Mouse (Mus musculus): ENCODE data around the gene Gsto2.

Gene Gsto2

GRCm38 (mm10) chr19:47890489-47891130 lies 25.3 kb downstream of the Gsto2 start:
- in situ Hi-C loops (cut with MboI, MseI) = no loop called here

- in situ Hi-C loops (cut with MboI, MseI) = no loop called here
Measured at GRCm38 (mm10) chr19:47891562-47892312, 26.4 kb downstream of the Gsto2 start.

- in situ Hi-C loops (cut with MboI, MseI) = no loop called here
Measured at GRCm38 (mm10) chr19:47893092-47893491, 27.8 kb downstream of the Gsto2 start.

- in situ Hi-C loops (cut with MboI, MseI) = no loop called here
Measured at GRCm38 (mm10) chr19:47898472-47899079, 33.2 kb downstream of the Gsto2 start.

GRCm38 (mm10) chr19:47900012-47900411 lies 34.7 kb downstream of the Gsto2 start:
- in situ Hi-C loops (cut with MboI, MseI) = no loop called here

- in situ Hi-C loops (cut with MboI, MseI) = no loop called here
Measured at GRCm38 (mm10) chr19:47900558-47900957, 35.2 kb downstream of the Gsto2 start.

GRCm38 (mm10) chr19:47902316-47903201 lies 37.2 kb downstream of the Gsto2 start:
- in situ Hi-C loops (cut with MboI, MseI) = no loop called here

GRCm38 (mm10) chr19:47903679-47904078 lies 38.3 kb downstream of the Gsto2 start:
- in situ Hi-C loops (cut with MboI, MseI) = no loop called here

- in situ Hi-C loops (cut with MboI, MseI) = no loop called here
Measured at GRCm38 (mm10) chr19:47905081-47905480, 39.7 kb downstream of the Gsto2 start.

- in situ Hi-C loops (cut with MboI, MseI) = no loop called here
Measured at GRCm38 (mm10) chr19:47905603-47906002, 40.3 kb downstream of the Gsto2 start.

GRCm38 (mm10) chr19:47907596-47907995 lies 42.3 kb downstream of the Gsto2 start:
- in situ Hi-C loops (cut with MboI, MseI) = no loop called here

GRCm38 (mm10) chr19:47908961-47909371 lies 43.6 kb downstream of the Gsto2 start:
- in situ Hi-C loops (cut with MboI, MseI) = no loop called here

- in situ Hi-C loops (cut with MboI, MseI) = no loop called here
Measured at GRCm38 (mm10) chr19:47909387-47910116, 44.2 kb downstream of the Gsto2 start.

- in situ Hi-C loops (cut with MboI, MseI) = no loop called here
Measured at GRCm38 (mm10) chr19:47910117-47910618, 44.8 kb downstream of the Gsto2 start.

GRCm38 (mm10) chr19:47910751-47911150 lies 45.4 kb downstream of the Gsto2 start:
- in situ Hi-C loops (cut with MboI, MseI) = no loop called here

- in situ Hi-C loops (cut with MboI, MseI) = no loop called here
Measured at GRCm38 (mm10) chr19:47913344-47913743, 48.0 kb downstream of the Gsto2 start.

- in situ Hi-C loops (cut with MboI, MseI) = no loop called here
Measured at GRCm38 (mm10) chr19:47914191-47914590, 48.9 kb downstream of the Gsto2 start.

GRCm38 (mm10) chr19:47915251-47915650 lies 49.9 kb downstream of the Gsto2 start:
- in situ Hi-C loops (cut with MboI, MseI) = no loop called here

- in situ Hi-C loops (cut with MboI, MseI) = no loop called here
Measured at GRCm38 (mm10) chr19:47917396-47917795, 52.1 kb downstream of the Gsto2 start.

- in situ Hi-C loops (cut with MboI, MseI) = no loop called here
Measured at GRCm38 (mm10) chr19:47918016-47918415, 52.7 kb downstream of the Gsto2 start.

Data from T-helper 1 cell (primary cell).